Mouse (Mus musculus): ENCODE measurements around the gene Picalm. TPM values are rescaled to one million over a fixed set of nuclear protein-coding genes. Genes with fewer than 3 reads are reported as not detected.

Picalm gene
- polyA plus RNA-seq (2016; fragmentation: Nextera tagmentation; extraction: Ambion mirVana) = 44.2 and 45.5 TPM in 2 replicates

DNA sequence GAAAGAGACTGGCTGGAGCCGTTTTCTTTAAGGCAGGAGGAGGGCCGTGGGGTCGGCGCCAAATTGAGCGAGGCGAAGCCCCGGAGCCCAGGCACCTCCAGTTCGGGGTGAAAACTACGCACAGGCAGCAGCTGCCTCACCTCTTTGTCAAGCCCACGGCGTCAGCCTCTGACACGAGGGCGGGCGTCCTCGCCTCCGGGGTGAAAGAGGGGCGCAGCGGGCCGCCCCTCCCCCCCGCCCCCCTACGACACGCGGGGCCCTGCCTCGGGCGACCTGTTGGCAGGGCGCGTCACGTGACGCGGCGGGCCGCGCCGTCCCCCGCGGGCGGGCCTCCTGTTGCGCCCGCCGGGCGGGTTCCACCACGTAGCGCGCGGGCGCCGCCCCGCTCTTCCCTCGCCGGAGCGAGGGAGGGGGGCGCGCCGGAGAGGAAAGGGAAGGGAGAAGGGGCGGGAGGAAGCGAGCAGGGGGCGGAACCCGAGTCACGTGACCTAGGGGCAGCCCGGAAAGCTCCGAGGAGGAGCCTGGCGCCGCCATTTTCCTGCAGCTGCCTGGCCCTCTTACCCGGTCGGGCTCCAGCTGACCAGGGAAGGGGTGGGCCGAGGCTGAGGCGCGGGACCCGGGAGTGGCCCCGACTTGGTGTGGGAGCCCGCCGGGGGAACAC is at the start of gene Picalm:
Gene Picalm, plus strand, starts transcription at position 482 of the 661 bp plus-strand sequence.
- H3K27me3 ChIP-seq (replicated peaks) = no peaks in the 10 kb centered on the region
- no peaks in the 10 kb centered on the region for H3K9me3 ChIP-seq
- H3K4me1 ChIP-seq = peaks cover 8% of the 10 kb centered on the region
- peak within 1 kb of the TSS; percentile 84 for H3K27ac ChIP-seq
- peak; percentile 96 for ATAC-seq (ENCODE audit: low FRiP score, low read depth)
- under 1% methylated on average over 47 of the region's 72 CpGs for WGBS
- peak within 1 kb of the TSS; percentile 85 for H3K4me2 ChIP-seq (replicated peaks)
- no peaks in the 10 kb centered on the region for H3K36me3 ChIP-seq
- peak within 1 kb of the TSS; percentile 98 for H3K9ac ChIP-seq
- H3K4me3 ChIP-seq = peak within 1 kb of the TSS; percentile 97

DNA sequence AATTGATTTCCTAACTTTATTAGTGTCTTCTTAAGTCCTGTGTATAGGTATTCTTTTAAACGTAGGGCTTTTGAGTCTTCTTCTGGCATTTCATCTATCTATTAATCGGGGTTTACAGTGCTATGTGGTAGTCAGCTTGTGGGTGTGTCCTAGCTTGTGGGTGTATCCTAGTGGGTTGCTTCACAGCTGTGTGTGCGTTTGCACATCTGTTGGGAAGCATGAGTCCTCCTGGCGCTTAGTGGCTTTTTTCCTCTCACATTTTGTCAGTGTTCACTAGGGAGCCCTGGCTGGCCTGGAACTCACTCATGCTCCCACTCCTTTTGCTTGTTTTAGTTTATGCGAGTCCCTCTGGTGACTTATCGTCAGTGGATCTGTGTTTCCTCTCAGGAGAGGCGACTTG is 46.2 kb upstream of the Picalm start:
- Histone ChIP-seq H3K27me3 (replicated peaks) (no peaks in the 10 kb centered on the region), H3K36me3 (no peaks in the 10 kb centered on the region), H3K9me3 (no peaks in the 10 kb centered on the region), H3K27ac (no peak overlapping the region), H3K4me1 (no peaks in the 10 kb centered on the region), H3K4me3 (no peak overlapping the region), H3K4me2 (replicated peaks) (no peak overlapping the region), H3K9ac (no peak overlapping the region)
- ATAC-seq (ENCODE audit: low FRiP score, low read depth) = no peak
- 85% methylated on average over 7 of the region's 7 CpGs for WGBS

GRCm38 (mm10) chr7:90084531-90084930 is 45.5 kb upstream of the Picalm start:
- Histone ChIP-seq H3K4me2 (replicated peaks) (no peak overlapping the region), H3K36me3 (no peaks in the 10 kb centered on the region), H3K27me3 (replicated peaks) (no peaks in the 10 kb centered on the region), H3K9ac (no peak overlapping the region), H3K4me1 (no peaks in the 10 kb centered on the region), H3K9me3 (no peaks in the 10 kb centered on the region), H3K4me3 (no peak overlapping the region), H3K27ac (no peak overlapping the region)
- no peak for ATAC-seq (ENCODE audit: low FRiP score, low read depth)

- H3K4me1 ChIP-seq = no peaks in the 10 kb centered on the region
- H3K4me2 ChIP-seq (replicated peaks) = no peak overlapping the region
- H3K27me3 ChIP-seq (replicated peaks) = no peaks in the 10 kb centered on the region
- H3K9ac ChIP-seq = no peak overlapping the region
- H3K36me3 ChIP-seq = no peaks in the 10 kb centered on the region
- 54% methylated on average over 1 of the region's 1 CpGs for WGBS
- no peak overlapping the region for H3K27ac ChIP-seq
- no peak overlapping the region for H3K4me3 ChIP-seq
- no peaks in the 10 kb centered on the region for H3K9me3 ChIP-seq
- ATAC-seq (ENCODE audit: low FRiP score, low read depth) = no peak
Observed at GRCm38 (mm10) chr7:90085713-90086112, 44.3 kb upstream of the Picalm start.

DNA sequence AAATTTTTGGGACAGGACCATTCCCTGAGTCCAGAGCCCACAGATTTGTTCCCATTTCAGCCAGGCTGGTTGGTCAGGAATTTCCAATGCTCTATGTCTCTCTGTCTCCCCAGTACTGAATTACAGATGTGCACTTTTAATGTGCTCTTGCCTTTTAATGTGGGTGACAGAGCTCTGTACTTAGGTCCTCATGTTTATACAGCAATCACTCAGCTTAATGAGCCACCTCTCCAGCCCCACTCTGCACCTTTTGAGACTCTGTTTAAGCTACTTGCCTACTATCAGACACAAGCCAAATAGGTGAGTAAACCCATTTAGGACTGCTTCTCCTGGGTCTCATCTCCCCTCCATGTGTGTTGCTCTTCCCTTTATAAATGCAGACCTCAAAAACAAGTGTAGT is 43.2 kb upstream of the Picalm start:
- no peaks in the 10 kb centered on the region for H3K4me1 ChIP-seq
- H3K4me2 ChIP-seq (replicated peaks) = no peak overlapping the region
- H3K9ac ChIP-seq = no peak overlapping the region
- H3K4me3 ChIP-seq = no peak overlapping the region
- no peaks in the 10 kb centered on the region for H3K36me3 ChIP-seq
- H3K9me3 ChIP-seq = no peaks in the 10 kb centered on the region
- H3K27ac ChIP-seq = no peak overlapping the region
- ATAC-seq (ENCODE audit: low FRiP score, low read depth) = no peak
- no peaks in the 10 kb centered on the region for H3K27me3 ChIP-seq (replicated peaks)

DNA sequence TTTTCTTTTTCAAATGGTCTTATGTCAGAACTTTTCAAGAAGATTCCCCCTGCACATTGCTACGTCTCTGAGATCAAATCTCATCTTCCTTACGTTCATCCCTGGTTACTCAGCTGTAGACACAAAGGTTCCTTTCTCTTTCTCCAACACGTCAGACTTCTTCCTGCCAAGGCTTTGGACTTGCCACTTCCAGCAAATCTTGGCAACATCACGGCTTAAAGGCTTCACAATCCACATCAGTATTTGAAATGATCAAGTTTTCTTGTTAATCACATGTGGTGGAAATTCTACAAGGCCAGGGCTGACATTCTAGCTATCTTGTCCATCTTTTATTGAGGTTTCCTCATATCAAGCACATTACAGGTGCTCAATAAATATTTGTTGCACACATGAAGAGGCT is 39.0 kb upstream of the Picalm start:
- no peak for ATAC-seq (ENCODE audit: low FRiP score, low read depth)
- Histone ChIP-seq H3K4me1 (no peaks in the 10 kb centered on the region), H3K4me2 (replicated peaks) (no peak overlapping the region), H3K4me3 (no peak overlapping the region), H3K27ac (no peak overlapping the region), H3K9me3 (no peaks in the 10 kb centered on the region), H3K9ac (no peak overlapping the region), H3K36me3 (no peaks in the 10 kb centered on the region), H3K27me3 (replicated peaks) (no peaks in the 10 kb centered on the region)
- 87% methylated on average over 4 of the region's 4 CpGs for WGBS

GRCm38 (mm10) chr7:90091756-90092155 is 38.3 kb upstream of the Picalm start:
- 49% methylated on average over 2 of the region's 2 CpGs for WGBS
- Histone ChIP-seq H3K27me3 (replicated peaks) (no peaks in the 10 kb centered on the region), H3K4me2 (replicated peaks) (no peak overlapping the region), H3K36me3 (no peaks in the 10 kb centered on the region), H3K4me3 (no peak overlapping the region), H3K9me3 (no peaks in the 10 kb centered on the region), H3K27ac (no peak overlapping the region), H3K9ac (no peak overlapping the region), H3K4me1 (no peaks in the 10 kb centered on the region)
- ATAC-seq (ENCODE audit: low FRiP score, low read depth) = no peak

- H3K4me2 ChIP-seq (replicated peaks) = no peak overlapping the region
- H3K36me3 ChIP-seq = no peaks in the 10 kb centered on the region
- 88% methylated on average over 8 of the region's 8 CpGs for WGBS
- H3K9ac ChIP-seq = no peak overlapping the region
- no peak for ATAC-seq (ENCODE audit: low FRiP score, low read depth)
- no peaks in the 10 kb centered on the region for H3K9me3 ChIP-seq
- no peak overlapping the region for H3K4me3 ChIP-seq
- H3K27me3 ChIP-seq (replicated peaks) = no peaks in the 10 kb centered on the region
- no peaks in the 10 kb centered on the region for H3K4me1 ChIP-seq
- H3K27ac ChIP-seq = no peak overlapping the region
Observed at GRCm38 (mm10) chr7:90092452-90093450, 37.3 kb upstream of the Picalm start.

DNA sequence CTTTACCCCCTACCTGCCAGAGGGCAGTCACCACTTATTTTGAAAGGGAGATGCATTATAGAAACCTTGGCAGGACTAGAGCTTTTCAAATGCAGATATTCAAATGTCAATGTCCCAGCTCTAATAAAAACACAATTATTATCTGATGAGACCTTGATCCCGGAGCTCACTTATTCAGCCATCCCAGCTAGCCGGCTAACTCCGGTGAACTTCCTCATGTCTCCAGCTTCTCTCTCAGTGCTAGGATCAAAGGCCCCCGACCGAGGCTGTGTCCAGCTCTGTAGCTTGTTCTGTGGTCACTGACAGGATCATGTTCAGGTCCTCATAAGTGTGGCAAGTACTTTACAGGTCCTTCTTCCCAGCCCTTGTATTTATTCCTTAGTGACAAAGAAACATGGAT is 34.9 kb upstream of the Picalm start:
- no peaks in the 10 kb centered on the region for H3K9me3 ChIP-seq
- no peaks in the 10 kb centered on the region for H3K27me3 ChIP-seq (replicated peaks)
- no peak overlapping the region for H3K27ac ChIP-seq
- H3K4me3 ChIP-seq = no peak overlapping the region
- H3K9ac ChIP-seq = no peak overlapping the region
- 91% methylated on average over 5 of the region's 5 CpGs for WGBS
- H3K4me2 ChIP-seq (replicated peaks) = no peak overlapping the region
- H3K4me1 ChIP-seq = no peaks in the 10 kb centered on the region
- H3K36me3 ChIP-seq = no peaks in the 10 kb centered on the region
- no peak for ATAC-seq (ENCODE audit: low FRiP score, low read depth)

GRCm38 (mm10) chr7:90095766-90096372 is 34.1 kb upstream of the Picalm start:
- H3K4me3 ChIP-seq = no peak overlapping the region
- no peaks in the 10 kb centered on the region for H3K36me3 ChIP-seq
- no peak for ATAC-seq (ENCODE audit: low FRiP score, low read depth)
- no peak overlapping the region for H3K4me2 ChIP-seq (replicated peaks)
- H3K4me1 ChIP-seq = no peaks in the 10 kb centered on the region
- no peaks in the 10 kb centered on the region for H3K27me3 ChIP-seq (replicated peaks)
- H3K9ac ChIP-seq = no peak overlapping the region
- H3K27ac ChIP-seq = no peak overlapping the region
- H3K9me3 ChIP-seq = no peaks in the 10 kb centered on the region
- 84% methylated on average over 6 of the region's 6 CpGs for WGBS

GRCm38 (mm10) chr7:90096609-90097008 is 33.4 kb upstream of the Picalm start:
- no peak overlapping the region for H3K4me2 ChIP-seq (replicated peaks)
- no peaks in the 10 kb centered on the region for H3K4me1 ChIP-seq
- no peaks in the 10 kb centered on the region for H3K27me3 ChIP-seq (replicated peaks)
- no peak overlapping the region for H3K4me3 ChIP-seq
- H3K9me3 ChIP-seq = no peaks in the 10 kb centered on the region
- no peak overlapping the region for H3K27ac ChIP-seq
- 73% methylated on average over 2 of the region's 2 CpGs for WGBS
- H3K9ac ChIP-seq = no peak overlapping the region
- no peak for ATAC-seq (ENCODE audit: low FRiP score, low read depth)
- no peaks in the 10 kb centered on the region for H3K36me3 ChIP-seq

- Histone ChIP-seq H3K4me1 (no peaks in the 10 kb centered on the region), H3K27me3 (replicated peaks) (no peaks in the 10 kb centered on the region), H3K36me3 (no peaks in the 10 kb centered on the region), H3K9me3 (no peaks in the 10 kb centered on the region), H3K4me3 (no peak overlapping the region), H3K9ac (no peak overlapping the region), H3K4me2 (replicated peaks) (no peak overlapping the region), H3K27ac (no peak overlapping the region)
- 88% methylated on average over 4 of the region's 4 CpGs for WGBS
- no peak for ATAC-seq (ENCODE audit: low FRiP score, low read depth)
Observed at GRCm38 (mm10) chr7:90098253-90098652, 31.8 kb upstream of the Picalm start.
